Mouse (Mus musculus) midbrain, embryonic 15.5 days (tissue): ENCODE measurements around the gene Dyrk1b. TPM values are rescaled to one million over a fixed set of nuclear protein-coding genes. Genes with fewer than 3 reads are reported as not detected.

Experiments
- ATAC-seq: fragments of 200-750 bp; cut with Nextera tagmentation; replicated peaks from 2 replicates; pipeline ENCODE4 v1.8.0; 2017; ENCODE audit warnings: moderate TSS enrichment
- H3K27ac ChIP-seq: fragments of 300-500 bp; sonication (generic); 2 replicates; pipeline ENCODE4 v1.5.1; 2015; ENCODE audit warnings: mild to moderate bottlenecking, inconsistent platforms
- H3K27me3 ChIP-seq: fragments of 300-500 bp; sonication (generic); replicated peaks from 2 replicates; pipeline ENCODE4 v1.6.1; 2015; ENCODE audit warnings: inconsistent platforms
- H3K36me3 ChIP-seq: fragments of 300-500 bp; sonication (generic); replicated peaks from 2 replicates; pipeline ENCODE4 v1.6.1; 2015; ENCODE audit warnings: inconsistent platforms
- H3K4me1 ChIP-seq: fragments of 300-500 bp; sonication (generic); 2 replicates; pipeline ENCODE4 v1.6.1; 2015; ENCODE audit warnings: inconsistent platforms
- H3K4me2 ChIP-seq: fragments of 300-500 bp; sonication (generic); 2 replicates; pipeline ENCODE4 v1.6.1; 2015; ENCODE audit warnings: inconsistent platforms, mild to moderate bottlenecking, moderate library complexity
- H3K4me3 ChIP-seq: fragments of 300-500 bp; sonication (generic); 2 replicates; pipeline ENCODE4 v1.5.1; 2015; ENCODE audit warnings: mild to moderate bottlenecking, inconsistent platforms
- H3K9ac ChIP-seq: fragments of 300-500 bp; sonication (generic); 2 replicates; pipeline ENCODE4 v1.6.1; 2015; ENCODE audit warnings: mild to moderate bottlenecking, inconsistent platforms
- H3K9me3 ChIP-seq: fragments of 300-500 bp; sonication (generic); 2 replicates; pipeline ENCODE4 v1.6.1; 2016; ENCODE audit warnings: inconsistent platforms
- WGBS: fragments of 180-500 bp; shearing (Covaris S2); methylation state at CpG from one replicate; pipeline ENCODE4 v1.1.7; 2015; ENCODE audit warnings: mixed read lengths; 5-methylcytosine and 5-hydroxymethylcytosine counted together
- polyA plus RNA-seq: library from polyadenylated mRNA; unstranded; fragments of >200 nt; fragmentation: Nextera tagmentation; extraction: Ambion mirVana; gene quantifications from 2 replicates; pipeline ENCODE4 v1.2.1, GENCODE M21; 2015

Gene Dyrk1b
- polyA plus RNA-seq, 1 experiment from 2014 or later, result 16.3 TPM

- peak; percentile 95 for ATAC-seq
- H3K27me3 ChIP-seq, result no peaks in the 10 kb centered on the region
- no peaks in the 10 kb centered on the region for H3K9me3 ChIP-seq
- peak within 1 kb of the TSS; percentile 77 for H3K9ac ChIP-seq
- peak within 1 kb of the TSS; percentile 76 for H3K4me3 ChIP-seq
- peak within 1 kb of the TSS; percentile 75 for H3K27ac ChIP-seq
- peaks cover 33% of the 10 kb centered on the region for H3K4me1 ChIP-seq
- H3K4me2 ChIP-seq, result peak within 1 kb of the TSS; percentile 86
- no peaks in the 10 kb centered on the region for H3K36me3 ChIP-seq
- WGBS, result under 1% methylated on average over 80 of the region's 80 CpGs
Measured at GRCm38 (mm10) chr7:28169489-28170422, 9.5 kb upstream of the Dyrk1b start, which contains the start of gene Fbl. Fbl (plus strand) TSS chr7:28169710.

- Histone ChIP-seq H3K4me3 (no peak overlapping the region), H3K27ac (no peak overlapping the region), H3K4me1 (peaks cover 17% of the 10 kb centered on the region), H3K4me2 (no peak overlapping the region), H3K9ac (no peak overlapping the region), H3K9me3 (no peaks in the 10 kb centered on the region), H3K27me3 (no peaks in the 10 kb centered on the region), H3K36me3 (peaks cover 20% of the 10 kb centered on the region)
- ATAC-seq, result no peak
- 90% methylated on average over 4 of the region's 4 CpGs for WGBS
Measured at GRCm38 (mm10) chr7:28175358-28175757, 3.9 kb upstream of the Dyrk1b start.

DNA sequence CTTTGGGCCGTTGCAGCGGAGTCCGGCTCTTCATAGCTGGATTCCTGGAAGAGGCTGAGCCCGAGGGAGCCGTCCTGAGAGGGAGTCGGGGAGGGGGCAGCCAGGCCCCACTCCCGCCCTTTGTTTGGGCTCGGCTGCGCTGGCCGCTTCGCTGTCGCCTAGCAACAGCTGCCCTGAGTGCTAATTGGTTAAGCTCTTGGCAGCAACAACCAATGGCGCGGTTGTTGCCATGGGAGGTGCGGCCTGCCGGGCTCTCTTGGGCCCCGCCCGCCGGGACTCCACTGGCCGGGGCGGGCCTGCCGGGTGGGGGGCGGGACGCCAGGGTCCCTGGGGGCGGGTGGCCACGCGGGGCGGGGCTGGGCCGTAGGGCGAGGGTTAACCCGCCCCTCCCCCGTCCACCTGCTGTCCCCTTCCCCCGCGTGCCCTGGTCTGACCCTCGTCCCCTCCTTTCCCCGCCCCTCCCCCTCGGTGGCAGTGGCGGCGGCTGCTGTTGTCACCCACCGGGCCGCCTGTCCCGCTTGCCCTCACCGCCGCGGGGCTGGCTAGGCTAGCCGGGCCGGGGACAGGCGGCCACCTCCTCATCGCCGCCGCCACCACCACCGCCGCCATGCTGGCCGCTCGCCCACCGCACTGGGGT lies 590 bp downstream of the Dyrk1b start:
- 1% methylated on average over 42 of the region's 56 CpGs for WGBS
- Histone ChIP-seq H3K27me3 (no peaks in the 10 kb centered on the region), H3K4me3 (peak overlapping the region; percentile 100), H3K36me3 (peaks cover 55% of the 10 kb centered on the region), H3K9me3 (no peaks in the 10 kb centered on the region), H3K4me2 (peak overlapping the region; percentile 73), H3K4me1 (peaks cover 13% of the 10 kb centered on the region), H3K27ac (peak overlapping the region; percentile 97), H3K9ac (peak overlapping the region; percentile 92)
- peak; percentile 95 for ATAC-seq

DNA sequence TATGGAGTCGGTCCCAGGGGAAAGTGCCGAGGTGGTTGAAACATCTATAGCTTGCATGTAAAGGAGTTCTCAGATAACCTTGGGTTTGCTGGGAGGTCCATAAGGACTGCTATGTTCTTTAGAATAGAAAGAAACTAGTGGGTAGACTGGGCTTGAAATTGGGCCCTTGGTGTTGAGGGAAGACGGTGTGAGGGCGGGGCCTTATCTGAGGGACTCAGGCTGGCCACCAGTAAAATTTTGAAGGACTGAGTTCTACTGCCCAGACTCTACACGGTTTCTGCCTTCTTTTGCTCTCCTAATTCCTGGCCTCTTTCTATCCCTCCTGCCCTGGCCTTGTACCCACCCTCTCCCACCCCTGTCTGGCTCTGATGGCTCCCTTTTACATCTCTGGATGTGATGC lies 1.6 kb downstream of the Dyrk1b start:
- 79% methylated on average over 5 of the region's 5 CpGs for WGBS
- H3K27me3 ChIP-seq, result no peaks in the 10 kb centered on the region
- peak overlapping the region; percentile 100 for H3K4me3 ChIP-seq
- H3K9me3 ChIP-seq, result no peaks in the 10 kb centered on the region
- no peak for ATAC-seq
- peak overlapping the region; percentile 73 for H3K4me2 ChIP-seq
- no peak overlapping the region for H3K27ac ChIP-seq
- H3K9ac ChIP-seq, result peak overlapping the region; percentile 92
- H3K4me1 ChIP-seq, result peaks cover 13% of the 10 kb centered on the region
- peaks cover 61% of the 10 kb centered on the region for H3K36me3 ChIP-seq

DNA sequence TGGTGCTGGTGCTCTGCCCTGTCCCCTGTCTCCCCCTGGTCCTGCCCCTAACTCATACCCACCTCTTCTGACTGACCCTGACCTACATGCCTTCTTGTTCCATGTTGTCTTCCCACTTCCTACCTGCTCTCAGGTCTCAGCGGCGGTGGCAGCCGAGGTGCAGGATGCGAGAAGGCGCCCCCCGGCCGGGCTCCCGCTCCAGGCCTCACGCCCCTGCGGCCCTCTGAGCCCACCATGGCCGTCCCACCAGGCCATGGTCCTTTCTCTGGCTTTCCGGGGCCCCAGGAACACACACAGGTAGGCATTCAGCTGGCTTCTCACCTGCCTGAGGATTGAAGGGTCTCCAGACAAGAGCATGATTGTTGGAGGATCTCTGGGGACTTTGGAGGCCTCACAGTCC lies 2.1 kb downstream of the Dyrk1b start:
- peak overlapping the region; percentile 73 for H3K4me2 ChIP-seq
- ATAC-seq, result no peak
- peaks cover 13% of the 10 kb centered on the region for H3K4me1 ChIP-seq
- H3K36me3 ChIP-seq, result peaks cover 60% of the 10 kb centered on the region
- no peak overlapping the region for H3K9ac ChIP-seq
- no peak overlapping the region for H3K27ac ChIP-seq
- no peaks in the 10 kb centered on the region for H3K27me3 ChIP-seq
- no peaks in the 10 kb centered on the region for H3K9me3 ChIP-seq
- H3K4me3 ChIP-seq, result peak overlapping the region; percentile 100; the same call in 1 of the 2 replicates
- 95% methylated on average over 12 of the region's 12 CpGs for WGBS

DNA sequence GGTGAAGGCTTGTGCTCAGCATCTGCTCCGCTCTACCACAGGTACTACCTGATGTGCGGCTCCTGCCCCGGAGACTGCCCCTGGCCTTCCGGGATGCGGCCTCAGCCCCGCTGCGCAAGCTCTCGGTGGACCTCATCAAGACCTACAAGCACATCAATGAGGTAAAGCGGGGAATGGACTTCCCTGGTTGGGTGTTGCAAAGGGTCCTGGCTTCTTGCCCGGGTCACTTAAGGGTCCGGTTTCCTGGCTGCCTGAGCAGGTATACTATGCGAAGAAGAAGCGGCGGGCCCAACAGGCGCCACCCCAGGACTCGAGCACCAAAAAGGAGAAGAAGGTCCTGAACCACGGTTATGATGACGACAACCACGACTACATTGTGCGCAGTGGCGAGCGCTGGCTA lies 3.1 kb downstream of the Dyrk1b start:
- no peaks in the 10 kb centered on the region for H3K27me3 ChIP-seq
- H3K4me2 ChIP-seq, result no peak overlapping the region
- no peak overlapping the region for H3K4me3 ChIP-seq
- 98% methylated on average over 22 of the region's 22 CpGs for WGBS
- no peak overlapping the region for H3K27ac ChIP-seq
- peaks cover 13% of the 10 kb centered on the region for H3K4me1 ChIP-seq
- no peak for ATAC-seq
- H3K9ac ChIP-seq, result no peak overlapping the region
- H3K9me3 ChIP-seq, result no peaks in the 10 kb centered on the region
- peaks cover 62% of the 10 kb centered on the region for H3K36me3 ChIP-seq

GRCm38 (mm10) chr7:28185884-28186283 lies 6.6 kb downstream of the Dyrk1b start:
- H3K27ac ChIP-seq, result no peak overlapping the region

DNA sequence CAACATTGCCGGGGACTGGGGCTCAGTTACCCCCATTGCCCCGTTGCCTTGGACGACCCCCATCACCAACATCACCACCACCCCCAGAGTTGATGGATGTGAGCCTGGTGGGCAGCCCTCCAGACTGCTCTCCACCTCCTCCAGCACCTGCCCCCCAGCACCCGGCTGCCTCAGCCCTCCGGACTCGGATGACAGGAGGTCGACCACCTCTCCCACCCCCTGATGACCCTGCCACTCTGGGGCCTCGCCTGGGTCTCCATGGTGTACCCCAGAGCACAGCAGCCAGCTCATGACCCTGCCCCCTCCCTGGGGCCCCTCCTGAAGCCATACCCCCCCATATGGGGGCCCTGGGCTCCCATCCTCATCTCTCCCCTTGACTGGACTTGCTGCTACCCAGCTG lies 7.4 kb downstream of the Dyrk1b start:
- Histone ChIP-seq H3K9ac (no peak overlapping the region), H3K36me3 (peaks cover 89% of the 10 kb centered on the region), H3K27me3 (no peaks in the 10 kb centered on the region), H3K27ac (no peak overlapping the region), H3K4me2 (no peak overlapping the region), H3K4me3 (no peak overlapping the region), H3K4me1 (peaks cover 2% of the 10 kb centered on the region; the same call in 1 of the 2 replicates), H3K9me3 (no peaks in the 10 kb centered on the region)
- WGBS, result 91% methylated on average over 8 of the region's 8 CpGs
- no peak for ATAC-seq

More at GRCm38 (mm10) chr7:28185884-28186283, 6.6 kb downstream of the Dyrk1b start:
- no peak overlapping the region for H3K4me3 ChIP-seq
- no peak overlapping the region for H3K9ac ChIP-seq
- peaks cover 9% of the 10 kb centered on the region for H3K4me1 ChIP-seq
- peaks cover 88% of the 10 kb centered on the region for H3K36me3 ChIP-seq
- no peak for ATAC-seq
- no peak overlapping the region for H3K4me2 ChIP-seq
- no peaks in the 10 kb centered on the region for H3K9me3 ChIP-seq
- WGBS, result 89% methylated on average over 14 of the region's 14 CpGs
- no peaks in the 10 kb centered on the region for H3K27me3 ChIP-seq

GRCm38 (mm10) chr7:28191489-28191888 lies 12.2 kb downstream of the Dyrk1b start:
- Histone ChIP-seq H3K4me1 (no peaks in the 10 kb centered on the region), H3K9me3 (no peaks in the 10 kb centered on the region), H3K4me3 (no peak overlapping the region), H3K4me2 (no peak overlapping the region), H3K27me3 (no peaks in the 10 kb centered on the region), H3K27ac (no peak overlapping the region), H3K9ac (no peak overlapping the region), H3K36me3 (peaks cover 53% of the 10 kb centered on the region)
- WGBS, result 94% methylated on average over 3 of the region's 3 CpGs
- no peak for ATAC-seq

DNA sequence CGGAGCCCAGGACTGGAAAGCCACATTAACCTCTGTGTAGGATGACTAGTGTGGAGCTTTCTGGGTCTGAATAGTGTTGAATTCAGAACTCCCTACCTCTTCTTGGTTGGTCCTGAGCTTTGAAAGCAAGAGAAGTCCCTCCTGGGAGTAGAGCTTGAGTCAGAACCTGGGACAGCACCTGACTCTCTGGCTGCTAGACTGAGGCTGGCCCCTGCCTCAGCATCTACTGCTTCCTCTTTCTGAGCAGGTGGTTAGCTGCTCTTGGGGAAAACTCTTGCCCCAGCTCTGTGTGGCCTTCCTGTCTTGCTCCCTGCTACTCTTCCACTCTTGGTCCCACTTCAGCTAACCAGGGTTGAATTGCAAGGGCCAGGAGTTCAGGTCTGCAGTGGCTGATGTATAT lies 12.6 kb downstream of the Dyrk1b start:
- no peaks in the 10 kb centered on the region for H3K9me3 ChIP-seq
- H3K4me2 ChIP-seq, result no peak overlapping the region

GRCm38 (mm10) chr7:28195414-28196098 lies 16.3 kb downstream of the Dyrk1b start:
- Histone ChIP-seq H3K27me3 (no peaks in the 10 kb centered on the region), H3K4me2 (no peak overlapping the region), H3K9me3 (no peaks in the 10 kb centered on the region), H3K9ac (no peak overlapping the region), H3K27ac (no peak overlapping the region), H3K4me3 (no peak overlapping the region), H3K36me3 (peaks cover 16% of the 10 kb centered on the region), H3K4me1 (no peaks in the 10 kb centered on the region)
- WGBS, result 92% methylated on average over 5 of the region's 5 CpGs
- ATAC-seq, result no peak

More for the DNA sequence above, 12.6 kb downstream of the Dyrk1b start:
- WGBS, result 100% methylated on average over 1 of the region's 1 CpGs
- no peak for ATAC-seq
- peaks cover 49% of the 10 kb centered on the region for H3K36me3 ChIP-seq
- H3K4me1 ChIP-seq, result no peaks in the 10 kb centered on the region
- no peak overlapping the region for H3K27ac ChIP-seq
- H3K9ac ChIP-seq, result no peak overlapping the region
- no peaks in the 10 kb centered on the region for H3K27me3 ChIP-seq
- no peak overlapping the region for H3K4me3 ChIP-seq

- 79% methylated on average over 14 of the region's 14 CpGs for WGBS
- Histone ChIP-seq H3K36me3 (peaks cover 11% of the 10 kb centered on the region; the same call in 1 of the 2 replicates), H3K9me3 (no peaks in the 10 kb centered on the region), H3K27me3 (no peaks in the 10 kb centered on the region), H3K4me2 (no peak overlapping the region), H3K9ac (no peak overlapping the region), H3K4me1 (no peaks in the 10 kb centered on the region), H3K27ac (no peak overlapping the region), H3K4me3 (no peak overlapping the region)
- no peak for ATAC-seq
Measured at GRCm38 (mm10) chr7:28196528-28196927, 17.3 kb downstream of the Dyrk1b start.
